Mouse (Mus musculus) heart, adult 2 months (tissue): Measurements from ENCODE around the gene Ubn2.

Source experiments
- CTCF ChIP-seq: fragments of 200-600 bp; IDR thresholded peaks from 2 replicates; pipeline ENCODE4 v1.8.1; 2022; ENCODE audit warnings: antibody characterized with exemption, mild to moderate bottlenecking, moderate library complexity
- EP300 ChIP-seq: fragments of 200-500 bp; IDR thresholded peaks from 2 replicates; pipeline ENCODE4 v1.6.1; 2011; ENCODE audit warnings: low read depth, low read length, control low read depth; ENCODE audit not compliant: insufficient read depth

- TF ChIP-seq EP300 (no peak), CTCF (no peak)
These were observed 61.9 kb downstream of the Ubn2 start for GRCm38 (mm10) chr6:38495641-38496040.
